Mouse (Mus musculus) embryo, embryonic 11.5 days (tissue): ENCODE data around the gene Gatd1.

ENCODE experiments used
- DNase-seq: peaks from one replicate; pipeline ENCODE4 v3.0.0-alpha.2; 2012; ENCODE audit warnings: low read depth, low spot score

The Gatd1 gene

DNA sequence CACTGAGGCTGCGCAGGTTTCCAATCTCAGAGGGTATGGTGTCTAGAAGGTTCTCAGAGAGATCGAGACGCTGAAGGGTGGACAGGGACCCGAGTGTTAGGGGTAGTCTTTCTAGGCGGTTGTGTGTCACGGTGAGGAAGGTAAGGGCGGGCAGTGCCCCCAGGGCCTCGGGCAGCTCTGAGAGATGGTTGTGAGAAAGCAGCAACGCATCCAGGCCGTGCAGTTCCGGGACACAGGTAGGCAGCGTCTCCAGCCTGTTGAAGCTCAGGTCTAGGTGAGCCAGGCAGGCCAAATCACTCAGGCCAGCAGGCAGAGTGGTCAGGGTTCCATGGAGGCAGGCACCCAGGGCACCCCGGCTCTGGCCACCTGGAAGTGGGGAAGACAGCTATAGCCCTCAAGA, 28.3 kb upstream of the Gatd1 start:
- no peak for DNase-seq

- DNase-seq = no peak
Observed at GRCm38 (mm10) chr7:141441460-141441859, 27.5 kb upstream of the Gatd1 start.

GRCm38 (mm10) chr7:141440613-141441012, 26.7 kb upstream of the Gatd1 start:
- DNase-seq = no peak

DNA sequence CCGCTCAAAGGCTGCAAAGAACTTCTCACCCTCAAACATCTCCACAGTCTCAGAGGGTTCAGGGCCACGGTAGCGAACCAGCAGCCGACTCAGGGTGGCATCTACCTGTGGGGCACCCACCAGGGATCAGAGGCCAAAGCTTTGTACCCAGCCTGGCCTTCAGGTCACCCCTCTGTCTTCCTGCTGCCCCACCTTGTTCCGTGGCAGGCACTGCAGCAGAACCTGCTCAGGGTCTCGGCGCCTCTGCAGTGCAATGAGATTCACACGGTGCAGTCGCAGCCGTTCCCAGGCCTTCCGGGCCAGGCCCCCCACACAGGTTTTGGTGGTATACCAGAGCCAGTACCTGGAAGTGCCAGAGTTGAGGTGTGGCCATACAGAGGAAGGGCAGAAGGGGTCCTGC, 25.9 kb upstream of the Gatd1 start:
- DNase-seq = no peak

- DNase-seq = no peak
Observed at GRCm38 (mm10) chr7:141439140-141439679, 25.3 kb upstream of the Gatd1 start.

- DNase-seq = no peak
Observed at GRCm38 (mm10) chr7:141438201-141438968, 24.4 kb upstream of the Gatd1 start.

- no peak for DNase-seq
Observed at GRCm38 (mm10) chr7:141437178-141438120, 23.5 kb upstream of the Gatd1 start, which contains the start of gene Slc25a22. Slc25a22 (minus strand) TSS chr7:141437892.

- no peak for DNase-seq
Observed at GRCm38 (mm10) chr7:141436523-141436892, 22.6 kb upstream of the Gatd1 start.

DNA sequence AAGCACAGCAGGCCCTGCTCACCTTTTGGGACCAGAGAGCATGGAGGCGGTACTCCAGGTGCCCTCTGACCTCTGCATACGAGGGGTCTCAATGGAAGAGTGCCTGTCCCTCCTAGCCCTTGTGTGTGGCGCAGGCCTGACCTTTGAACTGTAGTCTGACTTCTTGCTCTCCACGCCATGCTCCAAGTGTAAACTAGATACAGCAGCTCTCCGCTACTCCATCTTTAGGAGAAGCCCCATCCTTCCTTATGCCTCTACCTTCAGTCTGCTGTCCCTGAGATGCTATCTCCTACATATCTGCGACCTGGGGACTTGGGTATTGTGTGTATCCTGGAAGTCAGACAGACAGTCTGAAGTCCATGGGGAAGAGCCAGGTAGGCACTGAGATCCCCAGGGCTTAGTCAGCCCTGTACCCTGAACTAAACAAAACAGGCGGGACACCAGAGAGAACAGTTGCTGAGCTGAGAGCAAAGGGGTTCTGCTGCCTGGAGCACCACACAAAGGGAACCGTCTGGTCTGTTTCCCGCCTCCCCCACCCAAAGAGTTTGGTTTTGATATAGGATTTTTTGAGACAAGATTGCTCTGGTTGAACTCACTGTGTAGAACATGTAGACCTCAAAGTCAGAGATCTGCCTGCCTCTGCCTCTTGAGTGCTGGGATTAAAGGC, 22.1 kb upstream of the Gatd1 start:
- DNase-seq = no peak

DNA sequence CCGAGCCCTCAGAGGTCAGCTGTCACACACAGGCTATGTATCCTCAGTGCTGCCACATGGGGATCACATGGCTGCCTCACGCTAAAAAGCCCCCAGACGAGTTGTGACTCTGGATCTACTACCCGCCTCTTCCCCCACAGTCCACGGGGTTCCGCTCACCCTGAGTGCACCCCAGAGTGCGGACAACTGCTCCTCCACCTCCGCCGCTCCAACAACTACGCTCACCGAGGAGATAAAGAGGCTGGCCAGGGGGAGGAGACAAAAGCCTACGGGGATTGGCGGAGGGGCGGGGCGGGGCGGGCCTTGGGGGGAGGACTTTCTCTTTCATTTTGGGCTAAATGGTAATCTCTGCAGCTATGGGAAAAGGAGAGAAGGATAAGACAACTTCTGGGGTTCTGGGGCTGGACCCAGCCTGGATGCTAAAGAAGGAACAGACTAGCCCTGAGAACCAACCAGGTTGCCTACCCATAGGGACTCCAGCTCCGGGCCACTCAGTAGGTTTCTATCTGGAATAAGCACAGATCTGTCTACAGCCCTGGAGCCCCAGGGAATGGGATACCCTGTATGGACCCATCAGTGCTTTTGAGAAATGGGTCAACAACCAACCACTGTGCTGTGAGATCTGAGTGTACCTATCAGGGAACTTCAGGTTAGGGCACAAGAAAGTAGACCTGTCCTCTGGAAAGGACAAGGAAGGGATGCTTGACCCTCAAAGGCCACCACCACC, 21.4 kb upstream of the Gatd1 start:
- DNase-seq = no peak

- DNase-seq = no peak
Observed at GRCm38 (mm10) chr7:141434464-141434863, 20.5 kb upstream of the Gatd1 start.

DNA sequence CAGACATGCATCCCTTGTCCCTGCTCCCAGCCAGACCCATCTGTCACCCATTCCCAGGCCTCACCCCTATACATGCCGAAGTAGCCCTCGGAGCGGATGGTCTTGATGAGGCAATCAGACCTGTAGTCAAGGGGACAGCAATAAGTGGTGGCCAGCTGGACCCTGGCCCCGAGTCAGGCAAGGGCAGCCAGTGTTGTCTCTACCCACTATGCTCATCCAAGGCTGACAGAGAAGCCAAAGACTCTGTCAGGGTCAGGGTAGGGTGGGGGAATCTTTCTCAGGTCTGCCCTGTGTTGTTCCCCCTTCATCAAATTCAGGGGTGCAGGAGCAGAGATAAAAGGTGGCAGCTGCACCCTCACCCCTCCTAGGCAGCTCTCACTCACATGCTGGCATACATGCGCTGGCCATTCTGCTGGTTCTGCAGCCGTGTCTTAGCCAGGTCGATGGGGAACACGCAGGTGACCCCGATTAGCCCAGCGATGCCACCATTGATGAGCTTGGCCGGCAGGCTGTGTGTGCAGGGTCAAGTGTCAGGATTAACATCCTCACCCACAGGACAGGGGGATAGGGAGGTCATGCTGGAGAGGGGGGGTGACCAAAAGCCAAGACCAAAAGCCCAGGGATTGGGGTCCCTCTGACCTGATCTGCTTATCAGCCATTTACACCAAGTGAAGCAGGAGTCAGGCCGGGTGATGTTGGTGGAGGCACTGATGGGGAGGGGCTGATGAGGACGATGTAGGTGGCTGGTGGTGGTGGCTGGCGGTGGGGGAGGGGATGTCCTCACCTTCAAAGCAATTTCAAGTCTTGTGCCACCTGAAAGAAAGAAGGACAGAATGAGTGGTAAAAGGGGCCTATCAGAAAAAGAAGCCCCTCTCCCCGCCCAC, 19.8 kb upstream of the Gatd1 start:
- DNase-seq = no peak

DNA sequence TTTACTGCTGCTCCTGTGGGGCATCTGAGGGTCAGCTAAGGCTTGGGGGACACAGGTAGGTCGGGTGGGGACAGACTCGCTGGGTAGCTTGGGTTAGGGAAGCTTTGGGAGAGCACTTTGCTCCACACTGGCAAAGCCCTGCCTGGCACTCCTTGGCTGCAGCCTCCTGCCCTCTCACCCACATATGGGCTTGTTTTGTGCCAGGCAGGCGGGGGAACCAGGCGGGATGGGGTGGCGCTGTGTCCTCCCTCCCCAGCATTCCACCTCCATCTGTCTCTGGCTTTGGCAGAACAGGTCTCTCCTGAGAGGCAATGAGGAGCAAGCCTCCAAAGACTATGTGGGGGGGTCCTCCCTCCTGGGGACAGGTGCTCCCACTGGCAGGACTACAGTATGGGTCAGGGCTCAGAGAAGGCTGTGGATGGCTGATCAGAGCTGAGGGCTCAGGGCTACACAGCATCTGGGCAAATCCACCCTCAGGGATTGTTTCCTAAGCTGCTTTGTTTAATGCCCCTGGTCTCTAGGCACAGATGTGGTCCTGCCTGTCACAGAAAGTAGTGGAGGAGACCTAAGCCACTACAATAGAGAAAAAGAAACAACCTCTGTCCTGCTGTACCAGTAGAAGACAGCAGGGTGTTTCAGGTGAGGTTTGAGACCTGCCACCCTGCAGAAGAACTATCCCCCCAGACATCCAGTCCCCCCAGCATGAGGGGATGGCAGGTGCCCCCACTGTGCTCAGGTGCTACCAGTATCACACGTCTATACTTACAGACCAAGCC, 19.0 kb upstream of the Gatd1 start:
- DNase-seq = no peak

GRCm38 (mm10) chr7:141432186-141432611, 18.3 kb upstream of the Gatd1 start:
- no peak for DNase-seq

- no peak for DNase-seq
Observed at GRCm38 (mm10) chr7:141431434-141432185, 17.7 kb upstream of the Gatd1 start.

DNA sequence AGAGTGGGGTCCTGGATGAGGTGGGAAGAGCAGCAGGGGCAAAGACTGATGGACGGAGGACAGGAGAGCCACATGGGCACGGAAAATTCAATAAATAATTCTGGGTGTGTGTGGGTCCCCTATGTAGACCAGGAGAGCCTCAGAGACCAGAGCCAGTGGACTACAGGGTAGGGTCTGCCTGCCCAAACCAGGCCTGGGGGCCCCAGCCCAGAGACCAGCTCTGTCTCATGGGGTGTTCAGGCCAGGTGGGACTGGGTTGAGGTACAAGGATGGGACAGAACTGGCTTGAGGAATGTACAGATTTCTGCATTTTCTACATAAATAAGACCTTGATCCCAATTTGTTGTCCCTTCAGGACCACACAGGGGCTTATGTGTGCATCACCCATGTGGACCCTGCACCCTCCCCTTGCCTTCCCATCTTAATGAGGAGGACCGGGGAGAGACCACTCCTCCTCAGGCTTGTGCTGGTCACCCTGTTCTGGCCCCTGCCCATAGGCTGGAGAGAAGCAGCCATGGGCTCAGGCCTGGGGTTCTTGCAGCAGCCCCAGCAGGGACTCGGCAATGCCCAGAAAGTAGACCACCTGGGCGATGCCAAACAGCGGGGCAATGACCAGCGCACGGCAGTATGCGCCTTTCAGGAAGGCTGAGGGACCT, 16.8 kb upstream of the Gatd1 start:
- DNase-seq = no peak

- no peak for DNase-seq
Observed at GRCm38 (mm10) chr7:141429840-141430584, 16.1 kb upstream of the Gatd1 start.
